Mouse (Mus musculus) gastrocnemius, postnatal 4 days (tissue): ENCODE measurements around the gene Plin1. TPM values are rescaled to one million over a fixed set of nuclear protein-coding genes. Genes with fewer than 3 reads are reported as not detected.

ENCODE experiments used
- total RNA-seq, 2 experiments: library from RNA; stranded (reverse); gene quantifications; 2 replicates each; pipeline ENCODE4 v1.2.3; 2021

Gene Plin1
- total RNA-seq, 2 experiments from 2014 or later: 26.6 to 62.1 TPM

Other genes starting within 250 kb of the Plin1 start
- gene Rhcg, start 115.2 kb downstream of the Plin1 start, total RNA-seq: not detected
- gene Ticrr, start 72.7 kb downstream of the Plin1 start, total RNA-seq: 1 to 10 TPM; 4.7 to 5.0 TPM
- gene Kif7, start 17.2 kb downstream of the Plin1 start, total RNA-seq: 1 to 10 TPM; 4.8 to 6.0 TPM
- gene Pex11a, start 10.2 kb upstream of the Plin1 start, total RNA-seq: 1 to 10 TPM; 2.6 to 4.2 TPM
- gene Wdr93, start 10.3 kb upstream of the Plin1 start, total RNA-seq: under 1 TPM; 0.20 to 0.67 TPM
- not detected for gene Mesp1, start 60.9 kb upstream of the Plin1 start, total RNA-seq
- gene Mesp2, start 77.8 kb upstream of the Plin1 start, total RNA-seq: under 1 TPM; 0.18 to 0.37 TPM
- 10 to 100 TPM; 26.4 to 28.8 TPM for gene Anpep, start 128.2 kb upstream of the Plin1 start, total RNA-seq
- gene Ap3s2, start 187.7 kb upstream of the Plin1 start, total RNA-seq: 10 to 100 TPM; 20.2 to 22.7 TPM
- 10 to 100 TPM; 13.1 to 13.7 TPM for gene Arpin, start 202.5 kb upstream of the Plin1 start, total RNA-seq